Mouse (Mus musculus) spleen, postnatal 4 days (tissue): ENCODE data around the gene Tas2r116.

Experiments used
- DNase-seq, 2 experiments: peaks; one replicate each; pipeline ENCODE4 v3.0.0; 2022; ENCODE audit warnings: low spot score in 2 of 2

The Tas2r116 gene

GRCm38 (mm10) chr6:132855138-132855537, at the start of gene Tas2r116:
Gene Tas2r116 (plus strand): TSS chr6:132855438.
- DNase-seq: no peak

- no peak for DNase-seq
Measured at GRCm38 (mm10) chr6:132846842-132847241, 8.4 kb upstream of the Tas2r116 start, which contains the start of gene Tas2r123. Gene Tas2r123 (plus strand): TSS chr6:132847142.

DNA sequence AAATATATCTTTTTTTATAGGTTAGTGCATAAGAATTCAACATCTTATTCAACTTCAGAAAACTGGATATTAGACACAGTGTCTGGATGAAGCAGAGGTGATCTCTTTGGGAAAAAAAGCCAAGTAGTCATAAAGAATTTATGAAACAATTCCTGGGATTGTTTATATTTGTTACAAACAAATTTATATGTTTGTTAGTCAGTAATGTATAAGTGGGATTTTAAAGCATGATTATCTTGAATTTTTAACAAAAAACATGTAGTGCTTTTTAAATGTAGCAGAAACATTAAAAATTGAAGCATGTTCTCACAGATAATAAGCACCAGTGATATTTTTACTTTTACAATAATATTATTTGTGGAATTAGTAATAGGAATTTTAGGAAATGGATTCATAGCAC, 12.5 kb downstream of the Tas2r116 start, which contains the start of gene Tas2r110:
Gene Tas2r110 (plus strand): TSS at position 301 of the 400 bp plus-strand sequence.
- no peak for DNase-seq

GRCm38 (mm10) chr6:132892711-132893110, 37.5 kb downstream of the Tas2r116 start, which contains the start of gene Tas2r113:
Gene Tas2r113 (plus strand): TSS chr6:132893011.
- DNase-seq: no peak
